Mouse (Mus musculus) fat pad, adult 2 months (tissue): ENCODE data around the gene Gm20390.
"Not testable (repeated sequence)": the region's sequence is repeated elsewhere in the genome, so short reads cannot be mapped to it uniquely, and the experiment has no call there.

ENCODE experiments used
- DNase-seq: peaks from one replicate; pipeline ENCODE4 v3.0.0-alpha.2; 2011; ENCODE audit warnings: low read depth, low spot score; ENCODE audit errors: extremely low read depth

Gene Gm20390

GRCm38 (mm10) chr11:93967381-93967780, 712 bp downstream of the Gm20390 start:
- no peak for DNase-seq

- no peak for DNase-seq
Measured at GRCm38 (mm10) chr11:93965391-93965790, 2.7 kb downstream of the Gm20390 start.

- no peak for DNase-seq
Measured at GRCm38 (mm10) chr11:93963013-93963412, 5.1 kb downstream of the Gm20390 start.

GRCm38 (mm10) chr11:93961482-93961881, 6.6 kb downstream of the Gm20390 start:
- no peak for DNase-seq

GRCm38 (mm10) chr11:93957746-93958145, 10.3 kb downstream of the Gm20390 start:
- DNase-seq = no peak

GRCm38 (mm10) chr11:93957031-93957555, 11.0 kb downstream of the Gm20390 start:
- no peak for DNase-seq

GRCm38 (mm10) chr11:93956159-93956558, 11.9 kb downstream of the Gm20390 start, which contains the start of gene Nme2:
Gene Nme2, minus strand, starts transcription at chr11:93956259.
- DNase-seq = no peak

- no peak for DNase-seq
Measured at GRCm38 (mm10) chr11:93955256-93956150, 12.6 kb downstream of the Gm20390 start.

GRCm38 (mm10) chr11:93954738-93955255, 13.3 kb downstream of the Gm20390 start:
- DNase-seq = peak; percentile 55

GRCm38 (mm10) chr11:93952376-93952775, 15.7 kb downstream of the Gm20390 start:
- no peak for DNase-seq

- no peak for DNase-seq
Measured at GRCm38 (mm10) chr11:93950045-93950444, 18.0 kb downstream of the Gm20390 start.

- no peak for DNase-seq
Measured at GRCm38 (mm10) chr11:93948887-93949567, 19.1 kb downstream of the Gm20390 start.

- no peak for DNase-seq
Measured at GRCm38 (mm10) chr11:93944986-93945385, 23.1 kb downstream of the Gm20390 start.

GRCm38 (mm10) chr11:93940906-93941305, 27.2 kb downstream of the Gm20390 start:
- no peak for DNase-seq

- DNase-seq = no peak
Measured at GRCm38 (mm10) chr11:93929106-93929505, 39.0 kb downstream of the Gm20390 start.

- not testable (repeated sequence) for DNase-seq
Measured at GRCm38 (mm10) chr11:93915019-93915418, 53.1 kb downstream of the Gm20390 start.

GRCm38 (mm10) chr11:93911603-93912002, 56.5 kb downstream of the Gm20390 start:
- no peak for DNase-seq

GRCm38 (mm10) chr11:93908829-93909228, 59.3 kb downstream of the Gm20390 start:
- no peak for DNase-seq

- DNase-seq = no peak
Measured at GRCm38 (mm10) chr11:93907839-93908238, 60.3 kb downstream of the Gm20390 start.

- no peak for DNase-seq
Measured at GRCm38 (mm10) chr11:93906834-93907233, 61.3 kb downstream of the Gm20390 start.
